Mouse (Mus musculus) limb, embryonic 11.5 days (tissue): ENCODE measurements around the gene Cdh10. TPM values are rescaled to one million over a fixed set of nuclear protein-coding genes. Genes with fewer than 3 reads are reported as not detected.

Source experiments
- ATAC-seq: fragments of 200-750 bp; cut with Nextera tagmentation; 2 replicates; pipeline ENCODE4 v1.8.0; 2017; ENCODE audit warnings: low read depth; ENCODE audit not compliant: insufficient number of reproducible peaks, low FRiP score, low TSS enrichment
- DNase-seq: peaks from one replicate; pipeline ENCODE4 v3.0.0-alpha.2; 2015; ENCODE audit warnings: low spot score
- H3K27ac ChIP-seq: fragments of 300-500 bp; sonication (generic); replicated peaks from 2 replicates; pipeline ENCODE4 v1.5.1; 2014; ENCODE audit warnings: low read depth, mild to moderate bottlenecking, low read length
- H3K27me3 ChIP-seq: fragments of 300-500 bp; sonication (generic); 2 replicates; pipeline ENCODE4 v1.6.1; 2014; ENCODE audit warnings: mild to moderate bottlenecking, low read length, mixed read lengths; ENCODE audit not compliant: control insufficient read depth, insufficient read depth
- H3K36me3 ChIP-seq: fragments of 300-500 bp; sonication (generic); 2 replicates; pipeline ENCODE4 v1.6.1; 2014; ENCODE audit warnings: mild to moderate bottlenecking, low read length, moderate library complexity, mixed read lengths; ENCODE audit not compliant: control insufficient read depth, insufficient read depth
- H3K4me1 ChIP-seq: fragments of 300-500 bp; sonication (generic); 2 replicates; pipeline ENCODE4 v1.6.1; 2014; ENCODE audit warnings: low read length, mixed read lengths; ENCODE audit not compliant: control insufficient read depth, insufficient read depth
- H3K4me2 ChIP-seq: fragments of 300-500 bp; sonication (generic); 2 replicates; pipeline ENCODE4 v1.6.1; 2014; ENCODE audit warnings: low read depth, mild to moderate bottlenecking, moderate library complexity; ENCODE audit not compliant: severe bottlenecking
- H3K4me3 ChIP-seq: fragments of 300-500 bp; sonication (generic); 2 replicates; pipeline ENCODE4 v1.5.1; 2014; ENCODE audit warnings: low read depth, low read length
- H3K9ac ChIP-seq: fragments of 300-500 bp; sonication (generic); 2 replicates; pipeline ENCODE4 v1.6.1; 2014; ENCODE audit warnings: mild to moderate bottlenecking, low read length
- H3K9me3 ChIP-seq: fragments of 300-500 bp; sonication (generic); 2 replicates; pipeline ENCODE4 v1.6.1; 2016; ENCODE audit warnings: low read length; ENCODE audit not compliant: control insufficient read depth
- WGBS: fragments of 180-500 bp; shearing (Covaris S2); extraction: QIAGEN DNeasy Blood & Tissue Kit; methylation state at CpG from one replicate; pipeline ENCODE4 v1.1.7; 2014; 5-methylcytosine and 5-hydroxymethylcytosine counted together
- polyA plus RNA-seq: library from polyadenylated mRNA; unstranded; fragments of >200 nt; fragmentation: Nextera tagmentation; extraction: Ambion mirVana; gene quantifications from 2 replicates; pipeline ENCODE4 v1.2.1, GENCODE M21; 2014

Cdh10 gene
- polyA plus RNA-seq, result 2.8 and 3.2 TPM in 2 replicates

- peak within 1 kb of the TSS; percentile 37 for H3K4me3 ChIP-seq
- WGBS, result 1% methylated on average over 24 of the region's 24 CpGs
- DNase-seq (peak; percentile 76), ATAC-seq (peak; percentile 75)
- H3K27ac ChIP-seq, result no peak within 1 kb of the TSS
- H3K9me3 ChIP-seq, result no peaks in the 10 kb centered on the region
- no peaks in the 10 kb centered on the region for H3K4me1 ChIP-seq
- H3K4me2 ChIP-seq, result peak within 1 kb of the TSS; percentile 58
- no peaks in the 10 kb centered on the region for H3K36me3 ChIP-seq
- H3K9ac ChIP-seq, result peak within 1 kb of the TSS; percentile 52
- H3K27me3 ChIP-seq, result no peaks in the 10 kb centered on the region
Observed at GRCm38 (mm10) chr15:18818185-18818973, at the start of gene Cdh10. Gene Cdh10, plus strand, starts transcription at chr15:18818947.

GRCm38 (mm10) chr15:18809148-18809827, 9.5 kb upstream of the Cdh10 start:
- WGBS, result 72% methylated on average over 4 of the region's 4 CpGs
- no peaks in the 10 kb centered on the region for H3K4me1 ChIP-seq

GRCm38 (mm10) chr15:18817707-18818106, 1.0 kb upstream of the Cdh10 start:
- WGBS, result 86% methylated on average over 3 of the region's 3 CpGs
- no peak overlapping the region for H3K27ac ChIP-seq
- no peaks in the 10 kb centered on the region for H3K9me3 ChIP-seq
- H3K4me2 ChIP-seq, result no peak overlapping the region
- no peaks in the 10 kb centered on the region for H3K36me3 ChIP-seq
- no peaks in the 10 kb centered on the region for H3K27me3 ChIP-seq
- DNase-seq, result no peak
- no peak for ATAC-seq
- no peak overlapping the region for H3K4me3 ChIP-seq
- H3K4me1 ChIP-seq, result no peaks in the 10 kb centered on the region
- no peak overlapping the region for H3K9ac ChIP-seq

More at GRCm38 (mm10) chr15:18809148-18809827, 9.5 kb upstream of the Cdh10 start:
- no peaks in the 10 kb centered on the region for H3K36me3 ChIP-seq
- no peak for DNase-seq
- no peak for ATAC-seq
- no peak overlapping the region for H3K9ac ChIP-seq
- H3K9me3 ChIP-seq, result no peaks in the 10 kb centered on the region
- H3K27ac ChIP-seq, result no peak overlapping the region
- H3K4me2 ChIP-seq, result no peak overlapping the region
- no peaks in the 10 kb centered on the region for H3K27me3 ChIP-seq
- no peak overlapping the region for H3K4me3 ChIP-seq

GRCm38 (mm10) chr15:18820226-18820625, 1.5 kb downstream of the Cdh10 start:
- Histone ChIP-seq H3K4me3 (no peak overlapping the region), H3K9ac (no peak overlapping the region), H3K27ac (no peak overlapping the region), H3K9me3 (no peaks in the 10 kb centered on the region), H3K4me1 (no peaks in the 10 kb centered on the region), H3K4me2 (no peak overlapping the region; the same call in 1 of the 2 replicates), H3K27me3 (no peaks in the 10 kb centered on the region), H3K36me3 (no peaks in the 10 kb centered on the region)
- WGBS, result 32% methylated on average over 3 of the region's 3 CpGs
- DNase-seq (no peak), ATAC-seq (no peak)

GRCm38 (mm10) chr15:18821114-18821756, 2.5 kb downstream of the Cdh10 start:
- no peaks in the 10 kb centered on the region for H3K36me3 ChIP-seq
- H3K4me3 ChIP-seq, result no peak overlapping the region
- H3K27me3 ChIP-seq, result no peaks in the 10 kb centered on the region
- peak; percentile 92 for DNase-seq
- H3K4me2 ChIP-seq, result no peak overlapping the region
- 25% methylated on average over 10 of the region's 10 CpGs for WGBS
- no peaks in the 10 kb centered on the region for H3K4me1 ChIP-seq
- H3K9ac ChIP-seq, result no peak overlapping the region
- no peak overlapping the region for H3K27ac ChIP-seq
- no peak for ATAC-seq
- H3K9me3 ChIP-seq, result no peaks in the 10 kb centered on the region

- no peak overlapping the region for H3K4me3 ChIP-seq
- ATAC-seq (no peak), DNase-seq (no peak)
- H3K27ac ChIP-seq, result no peak overlapping the region
- H3K36me3 ChIP-seq, result no peaks in the 10 kb centered on the region
- no peaks in the 10 kb centered on the region for H3K9me3 ChIP-seq
- H3K4me1 ChIP-seq, result no peaks in the 10 kb centered on the region
- no peaks in the 10 kb centered on the region for H3K27me3 ChIP-seq
- H3K4me2 ChIP-seq, result no peak overlapping the region
- no peak overlapping the region for H3K9ac ChIP-seq
- 70% methylated on average over 2 of the region's 2 CpGs for WGBS
Observed at GRCm38 (mm10) chr15:18823420-18823819, 4.7 kb downstream of the Cdh10 start.

- Histone ChIP-seq H3K9ac (no peak overlapping the region), H3K4me3 (no peak overlapping the region), H3K36me3 (no peaks in the 10 kb centered on the region), H3K27ac (no peak overlapping the region), H3K4me1 (no peaks in the 10 kb centered on the region), H3K4me2 (no peak overlapping the region), H3K27me3 (no peaks in the 10 kb centered on the region), H3K9me3 (no peaks in the 10 kb centered on the region)
- ATAC-seq (no peak), DNase-seq (peak; percentile 72)
- 20% methylated on average over 4 of the region's 4 CpGs for WGBS
Observed at GRCm38 (mm10) chr15:18832263-18832662, 13.5 kb downstream of the Cdh10 start.

- H3K27ac ChIP-seq, result no peak overlapping the region
- ATAC-seq (no peak), DNase-seq (no peak)
- H3K36me3 ChIP-seq, result no peaks in the 10 kb centered on the region
- no peak overlapping the region for H3K4me3 ChIP-seq
- H3K4me1 ChIP-seq, result 0 out of 2 replicates have a peak, but pooled peaks cover 3% of the 10 kb centered on the region
- 88% methylated on average over 2 of the region's 2 CpGs for WGBS
- no peaks in the 10 kb centered on the region for H3K27me3 ChIP-seq
- H3K9ac ChIP-seq, result no peak overlapping the region
- no peaks in the 10 kb centered on the region for H3K9me3 ChIP-seq
- no peak overlapping the region for H3K4me2 ChIP-seq
Observed at GRCm38 (mm10) chr15:18841769-18842168, 23.0 kb downstream of the Cdh10 start.
